Mouse (Mus musculus): ENCODE data around the gene Klk8.
A peak's percentile ranks its signal among the peaks of the same experiment; 100 is the strongest.

Klk8 gene

DNA sequence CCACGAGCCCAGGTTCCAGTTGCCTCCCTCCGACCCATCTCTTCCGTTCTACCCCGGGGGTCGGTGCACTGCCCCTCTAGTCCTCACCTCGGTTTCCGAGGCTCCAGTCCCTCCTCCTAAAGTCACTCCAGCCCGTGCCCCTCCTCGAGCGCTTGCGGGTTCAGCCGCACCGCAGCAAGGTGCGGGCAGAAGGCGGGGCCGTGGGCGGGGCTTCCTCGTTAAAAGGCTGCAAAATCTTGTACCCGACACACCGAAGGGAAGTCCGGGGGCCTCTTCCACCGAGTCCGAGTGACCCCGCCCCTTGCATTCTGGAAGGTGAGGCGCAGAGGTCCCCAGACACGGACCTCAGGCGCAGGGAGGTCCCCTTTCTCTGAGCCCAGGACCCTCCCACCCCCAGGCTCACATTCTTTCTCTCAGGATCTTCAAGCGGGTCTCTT is at the start of gene Klk8:
TSS of gene Klk8 (plus strand) at position 245 of the 437 bp plus-strand sequence.
- DNase-seq (ENCODE audit: low read depth, low spot score): no peak

DNA sequence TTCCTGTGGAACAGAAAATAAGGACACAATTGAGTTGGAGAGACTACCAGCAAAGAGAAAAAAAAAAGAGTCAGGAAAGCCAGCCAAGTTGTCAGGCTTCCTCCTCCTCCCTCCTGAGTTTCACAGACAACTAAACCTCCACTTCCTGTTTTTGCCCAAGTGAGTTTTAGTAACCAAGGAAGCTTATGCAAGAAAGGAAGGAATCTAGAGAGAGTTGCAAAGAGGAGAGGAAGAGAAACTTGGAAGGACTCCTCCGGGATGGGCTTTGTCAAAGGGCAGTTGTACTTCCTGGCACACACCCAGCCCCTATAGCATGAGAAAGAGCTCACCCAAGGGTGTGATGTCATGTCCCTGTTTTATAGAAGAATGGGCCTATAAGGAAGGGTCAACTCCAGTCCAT is 49.6 kb upstream of the Klk8 start:
- DNase-seq (ENCODE audit: low read depth, low spot score): peak; percentile 58

DNA sequence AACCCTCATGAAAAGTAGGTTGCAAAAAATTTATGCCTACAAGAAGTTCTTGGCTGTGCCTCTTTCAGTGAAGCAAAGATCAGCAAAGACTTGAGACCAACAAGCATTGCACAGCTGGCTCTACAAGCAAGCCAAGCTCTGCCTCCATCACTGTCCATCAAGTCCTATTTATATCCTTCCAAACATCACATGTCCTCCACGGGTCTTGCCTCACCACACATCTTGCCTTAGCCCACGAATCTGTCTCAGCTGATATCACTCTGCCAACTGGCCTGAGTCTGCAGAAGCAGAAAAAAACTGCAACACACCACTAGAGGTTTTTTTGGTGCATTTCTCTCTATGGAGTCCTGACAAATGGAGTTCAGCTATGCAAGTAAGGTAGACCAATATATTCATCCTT is 44.6 kb upstream of the Klk8 start:
- no peak for DNase-seq (ENCODE audit: low read depth, low spot score)

DNA sequence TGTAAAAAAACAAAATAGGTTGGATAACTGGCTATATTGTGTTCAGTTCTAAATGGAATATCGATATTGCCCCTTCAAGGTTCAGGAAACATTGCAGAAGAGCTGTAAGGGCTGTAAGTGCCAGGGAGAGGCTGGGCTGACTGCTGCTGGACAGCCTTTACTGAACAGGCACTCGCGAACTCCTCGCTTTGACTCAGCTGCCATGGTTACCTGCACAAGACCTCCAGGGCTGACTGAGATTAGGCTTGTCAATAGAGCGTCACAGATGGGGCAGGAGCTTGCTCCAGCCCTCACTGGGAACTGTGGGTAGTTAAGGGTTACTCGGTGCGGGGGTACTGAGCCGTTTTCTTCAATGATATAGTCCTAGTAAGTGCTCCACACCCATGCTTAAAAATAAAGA is 30.9 kb upstream of the Klk8 start:
- no peak for DNase-seq (ENCODE audit: low read depth, low spot score)

DNA sequence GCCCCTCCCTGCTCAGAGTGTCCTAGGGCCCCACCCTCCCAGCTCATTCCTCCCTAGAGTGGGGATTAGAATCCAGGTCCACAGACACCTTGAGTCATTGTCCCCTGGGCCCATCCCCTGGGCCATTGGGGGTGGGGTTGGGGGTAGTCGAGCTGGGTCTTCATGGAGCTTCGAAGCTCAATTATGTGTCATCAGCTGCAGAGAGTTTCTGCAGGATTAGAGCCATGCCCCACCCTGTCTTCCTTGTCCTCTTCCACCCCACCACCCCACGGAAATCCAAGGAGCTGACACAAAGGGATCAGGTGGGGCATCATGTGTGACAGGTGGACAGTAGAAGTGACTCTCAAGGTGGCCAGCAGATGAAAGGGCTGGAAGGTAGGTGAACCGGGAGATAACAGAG is 28.8 kb upstream of the Klk8 start, which contains the start of gene Klk12:
TSS of gene Klk12 (plus strand) at position 301 of the 400 bp plus-strand sequence.
- DNase-seq (ENCODE audit: low read depth, low spot score): no peak

DNA sequence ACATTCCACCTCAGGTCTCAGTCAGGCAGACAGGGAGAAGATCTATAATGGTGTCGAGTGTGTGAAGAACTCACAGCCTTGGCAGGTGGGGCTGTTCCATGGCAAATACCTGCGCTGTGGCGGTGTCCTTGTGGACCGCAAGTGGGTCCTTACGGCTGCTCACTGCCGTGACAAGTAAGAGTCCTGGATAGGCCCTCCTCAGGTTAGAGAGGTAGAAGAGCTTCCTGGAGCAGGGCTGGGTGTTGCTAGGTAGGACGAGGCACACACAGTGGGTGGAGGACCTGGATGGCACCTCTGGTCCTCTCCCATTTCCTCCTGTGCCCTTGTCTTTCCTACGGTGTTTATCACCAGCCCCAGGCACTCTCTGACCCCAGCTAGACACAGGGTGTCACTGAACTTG is 27.7 kb upstream of the Klk8 start:
- no peak for DNase-seq (ENCODE audit: low read depth, low spot score)

DNA sequence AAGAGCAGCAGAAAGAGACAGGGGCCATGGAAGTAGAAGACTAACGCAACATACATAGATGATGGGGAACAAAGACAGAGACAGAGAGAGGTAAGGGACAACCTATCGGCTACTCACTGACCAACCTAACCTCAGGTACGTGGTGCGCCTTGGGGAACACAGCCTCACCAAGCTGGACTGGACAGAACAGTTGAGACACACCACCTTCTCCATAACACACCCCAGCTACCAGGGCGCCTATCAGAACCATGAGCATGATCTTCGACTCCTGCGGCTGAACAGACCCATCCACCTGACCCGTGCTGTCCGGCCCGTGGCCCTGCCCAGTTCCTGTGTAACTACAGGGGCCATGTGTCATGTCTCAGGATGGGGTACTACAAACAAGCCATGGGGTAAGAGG is 26.7 kb upstream of the Klk8 start:
- no peak for DNase-seq (ENCODE audit: low read depth, low spot score)

DNA sequence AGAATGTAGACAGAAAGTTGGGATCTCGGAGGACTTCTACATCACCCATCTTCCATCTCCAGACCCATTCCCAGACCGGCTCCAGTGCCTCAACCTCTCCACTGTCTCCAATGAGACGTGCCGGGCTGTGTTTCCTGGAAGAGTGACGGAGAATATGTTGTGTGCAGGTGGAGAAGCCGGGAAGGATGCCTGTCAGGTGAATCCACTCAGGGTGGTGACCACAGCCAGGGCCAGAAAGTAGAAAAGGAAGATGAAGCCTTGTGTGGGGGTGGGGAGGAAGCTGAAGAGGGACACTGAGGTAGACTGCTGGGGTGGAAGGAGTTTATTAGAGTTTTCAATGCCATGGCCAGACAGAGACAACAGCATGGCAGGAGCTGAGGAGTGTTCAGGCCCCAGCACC is 25.5 kb upstream of the Klk8 start:
- no peak for DNase-seq (ENCODE audit: low read depth, low spot score)

DNA sequence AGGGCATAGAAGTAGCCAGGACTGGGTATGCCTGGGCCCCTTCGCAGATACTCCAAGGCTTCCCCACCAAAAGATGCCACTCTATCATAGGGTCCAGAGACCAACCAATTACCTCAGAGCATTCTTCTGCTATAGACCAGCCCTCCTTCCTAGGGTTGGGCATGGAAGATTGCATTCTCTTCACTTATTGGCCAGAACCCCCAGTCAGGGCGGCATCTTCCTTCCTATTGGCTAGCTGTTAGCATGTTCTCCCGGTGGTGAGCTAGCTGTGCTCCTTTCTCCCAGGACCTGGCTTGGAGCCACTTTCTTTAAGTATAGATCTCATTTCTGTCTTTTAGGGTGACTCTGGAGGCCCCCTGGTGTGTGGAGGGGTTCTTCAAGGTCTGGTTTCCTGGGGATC is 24.5 kb upstream of the Klk8 start:
- DNase-seq (ENCODE audit: low read depth, low spot score): no peak

DNA sequence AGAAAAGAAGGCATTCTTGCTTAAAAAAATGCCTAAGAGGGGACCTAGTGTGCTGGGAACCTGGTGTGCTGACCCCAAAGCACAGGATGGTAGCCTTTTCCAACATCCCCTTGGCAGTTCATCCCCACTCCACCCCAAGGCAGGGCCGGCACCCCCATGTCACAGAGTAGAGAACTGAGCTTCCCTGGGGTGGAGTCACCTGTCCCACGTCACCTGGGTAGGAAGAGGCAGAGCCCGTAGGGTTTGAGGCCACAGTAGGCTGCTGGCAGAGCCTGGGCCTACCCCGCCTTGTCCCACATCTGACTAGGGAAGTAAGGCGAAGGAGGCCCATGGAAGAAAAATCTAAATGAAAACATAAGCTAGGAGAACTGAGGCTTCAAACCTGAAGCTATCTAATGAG is 23.0 kb upstream of the Klk8 start, which contains the start of gene Klk11:
TSS of gene Klk11 (plus strand) at position 241 of the 400 bp plus-strand sequence.
- DNase-seq (ENCODE audit: low read depth, low spot score): no peak

DNA sequence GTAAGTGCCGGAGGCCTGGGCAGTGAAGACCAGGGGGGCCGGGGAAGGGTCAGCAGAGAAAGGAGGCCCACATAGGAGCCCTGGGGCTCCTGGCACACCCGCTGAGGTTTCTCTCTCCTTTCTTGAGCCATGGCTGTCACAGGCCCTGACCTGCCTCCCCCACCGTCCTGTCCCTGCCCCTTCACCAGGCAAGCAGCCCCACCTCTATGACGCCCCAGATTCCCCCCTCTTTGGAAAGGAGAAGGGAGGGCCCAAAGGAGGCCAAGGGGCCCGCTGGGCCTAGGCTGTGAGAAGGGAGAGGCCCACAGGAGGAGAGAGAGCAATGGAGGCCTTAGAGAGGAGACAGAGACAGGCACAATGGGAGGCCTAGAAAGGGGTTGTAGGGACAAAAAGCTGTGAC is 22.6 kb upstream of the Klk8 start:
- DNase-seq (ENCODE audit: low read depth, low spot score): no peak

DNA sequence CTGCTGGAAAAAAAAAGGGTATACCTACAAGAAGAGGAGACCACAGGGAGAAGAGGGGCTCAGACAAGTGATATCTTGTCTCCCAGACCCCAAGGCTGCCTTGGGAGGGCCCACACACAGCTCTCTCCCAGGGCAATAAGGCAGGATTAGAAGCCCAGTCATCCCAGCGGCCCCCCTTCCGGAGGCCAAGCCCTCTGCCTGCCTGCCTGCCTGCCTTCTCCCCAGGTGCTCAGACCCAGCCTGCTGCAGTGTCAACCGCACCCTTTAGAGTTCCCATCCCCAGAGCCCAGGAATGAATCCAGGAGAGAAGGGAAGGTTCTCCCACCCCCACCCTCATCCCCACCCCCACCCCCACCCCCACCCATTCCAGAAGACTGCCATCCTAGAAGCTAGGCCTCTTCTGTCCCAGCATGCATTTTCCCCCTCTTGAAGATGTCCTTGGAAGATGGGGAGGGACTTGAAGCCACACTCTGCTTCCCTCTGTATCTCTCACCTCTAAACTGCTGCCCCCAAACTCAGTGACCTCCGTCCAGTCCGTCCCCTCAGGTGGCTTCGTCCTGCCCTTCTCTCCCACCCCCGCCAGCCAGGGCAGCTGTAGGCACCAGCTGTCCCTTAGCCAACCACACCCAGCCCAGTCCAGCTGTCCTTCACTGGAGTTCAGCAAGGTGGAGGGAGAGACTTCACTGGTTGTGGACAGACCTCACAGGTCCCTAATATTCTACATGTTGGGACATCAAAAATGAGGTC is 21.9 kb upstream of the Klk8 start:
- no peak for DNase-seq (ENCODE audit: low read depth, low spot score)

DNA sequence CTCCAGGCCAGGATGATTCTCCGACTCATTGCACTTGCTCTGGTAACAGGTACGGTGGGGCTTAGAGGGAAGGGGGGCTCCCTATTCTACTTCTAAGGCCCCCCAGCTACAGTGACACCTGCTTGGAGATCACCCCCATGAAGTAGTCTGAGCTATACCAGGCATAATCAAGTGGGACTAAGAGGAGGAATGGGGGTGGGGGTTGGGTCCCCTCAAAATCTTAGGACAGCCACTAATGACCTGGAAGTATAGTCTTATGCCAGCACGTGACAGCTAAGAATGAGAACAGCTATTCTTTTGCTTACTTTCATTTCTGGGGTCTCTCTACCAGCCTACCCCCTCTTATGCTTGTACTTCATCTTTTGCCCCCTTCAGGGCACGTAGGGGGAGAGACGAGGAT is 20.9 kb upstream of the Klk8 start:
- DNase-seq (ENCODE audit: low read depth, low spot score): no peak

DNA sequence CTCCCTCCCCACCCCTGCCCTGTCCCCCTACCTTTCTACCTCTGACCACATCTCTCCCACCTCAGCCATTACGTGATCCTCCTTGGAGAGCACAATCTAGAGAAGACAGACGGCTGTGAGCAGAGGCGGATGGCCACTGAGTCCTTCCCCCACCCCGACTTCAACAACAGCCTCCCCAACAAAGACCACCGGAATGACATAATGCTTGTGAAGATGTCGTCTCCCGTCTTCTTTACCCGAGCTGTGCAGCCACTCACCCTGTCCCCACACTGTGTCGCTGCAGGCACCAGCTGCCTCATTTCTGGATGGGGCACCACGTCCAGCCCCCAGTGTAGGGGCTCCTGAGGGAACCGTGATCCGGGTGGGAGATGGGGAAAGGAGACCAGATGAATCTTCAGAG is 20.0 kb upstream of the Klk8 start:
- no peak for DNase-seq (ENCODE audit: low read depth, low spot score)

DNA sequence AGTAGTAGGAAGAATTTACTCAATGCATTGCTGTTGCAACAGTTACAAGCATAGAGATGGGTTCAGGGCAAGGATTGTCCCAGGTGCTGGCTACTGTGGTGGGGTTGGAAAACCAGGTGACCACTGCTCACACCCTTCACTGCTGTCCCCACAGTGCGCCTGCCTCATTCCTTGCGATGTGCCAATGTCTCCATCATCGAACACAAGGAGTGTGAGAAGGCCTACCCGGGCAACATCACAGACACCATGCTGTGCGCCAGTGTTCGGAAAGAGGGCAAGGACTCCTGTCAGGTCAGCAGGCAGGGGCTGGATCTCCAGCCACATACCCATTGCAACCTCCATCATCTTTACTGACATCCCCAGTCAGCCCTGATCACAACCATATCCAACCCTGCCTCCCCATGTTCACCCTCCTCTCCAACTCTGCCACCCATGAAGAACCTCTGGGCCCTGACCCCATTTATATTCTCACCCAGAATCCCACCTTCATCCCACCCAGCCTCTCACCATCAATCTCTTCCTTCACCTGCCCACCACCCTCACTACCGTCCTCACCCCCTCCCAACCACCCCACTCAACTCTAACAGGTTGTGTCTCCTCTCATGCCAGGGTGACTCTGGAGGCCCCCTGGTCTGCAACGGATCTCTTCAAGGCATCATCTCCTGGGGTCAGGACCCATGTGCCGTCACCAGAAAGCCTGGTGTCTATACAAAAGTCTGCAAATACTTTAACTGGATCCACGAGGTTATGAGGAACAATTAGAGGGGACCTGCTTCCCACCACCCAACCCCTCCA is 19.0 kb upstream of the Klk8 start:
- DNase-seq (ENCODE audit: low read depth, low spot score): no peak

DNA sequence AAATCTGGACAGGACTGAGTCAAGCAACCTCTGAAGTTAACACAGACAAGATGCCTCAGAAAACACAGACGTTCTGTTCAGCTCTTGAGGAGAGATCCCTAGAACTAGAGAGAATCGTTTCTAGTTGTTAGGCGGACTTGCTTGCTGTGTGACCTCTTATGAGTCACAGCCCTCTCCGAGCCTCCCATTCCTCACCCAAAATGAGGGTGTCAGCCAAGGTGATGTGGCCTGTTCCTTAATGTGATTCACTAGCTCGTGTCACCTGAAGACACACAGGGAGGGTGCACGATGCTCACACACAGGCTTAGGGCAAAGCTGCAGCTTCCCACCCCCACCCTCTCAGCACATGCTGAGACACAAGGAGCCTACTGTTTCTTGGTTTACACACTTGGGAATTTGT is 17.1 kb upstream of the Klk8 start:
- DNase-seq (ENCODE audit: low read depth, low spot score): no peak

DNA sequence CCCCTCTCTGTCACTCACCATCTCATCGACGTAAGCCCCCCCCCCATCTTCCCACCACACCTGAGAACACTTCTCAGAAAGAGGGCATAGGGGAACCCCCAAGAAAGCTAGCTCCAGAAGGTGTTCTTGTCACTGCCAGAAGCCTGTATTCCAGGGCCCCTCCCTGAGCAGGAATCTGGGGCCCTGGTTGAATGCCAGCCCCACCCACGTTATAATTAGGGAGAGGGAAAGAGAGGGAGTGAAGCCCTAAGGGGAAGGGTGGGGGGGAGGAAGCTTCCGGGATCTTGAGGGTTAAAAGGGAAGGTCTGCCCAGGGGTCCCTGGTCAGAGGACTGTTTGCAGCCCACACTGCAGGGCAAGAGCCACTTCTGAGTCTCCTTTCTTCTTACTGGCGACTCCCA is 16.6 kb upstream of the Klk8 start, which contains the start of gene Klk10:
TSS of gene Klk10 (plus strand) at position 290 of the 400 bp plus-strand sequence.
- no peak for DNase-seq (ENCODE audit: low read depth, low spot score)

DNA sequence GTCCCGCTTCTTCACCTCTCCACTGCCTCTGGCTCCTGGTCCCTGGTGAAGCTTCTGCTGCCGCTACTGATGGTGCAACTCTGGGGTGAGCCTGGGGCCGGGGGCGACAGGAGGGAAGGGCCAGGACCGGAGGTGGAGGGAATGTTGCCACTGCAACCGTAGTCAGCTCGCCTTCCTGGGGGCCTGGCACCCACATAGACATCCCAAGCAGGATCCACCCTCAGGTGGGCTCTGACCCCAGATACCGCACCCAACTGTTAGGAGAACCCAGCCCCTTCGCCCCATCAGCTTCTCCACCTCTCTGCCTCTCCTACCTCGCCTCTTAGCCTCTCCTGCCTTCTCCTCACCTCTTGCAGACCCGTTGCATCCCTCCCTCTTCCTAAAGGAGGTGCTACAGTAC is 15.8 kb upstream of the Klk8 start:
- no peak for DNase-seq (ENCODE audit: low read depth, low spot score)

DNA sequence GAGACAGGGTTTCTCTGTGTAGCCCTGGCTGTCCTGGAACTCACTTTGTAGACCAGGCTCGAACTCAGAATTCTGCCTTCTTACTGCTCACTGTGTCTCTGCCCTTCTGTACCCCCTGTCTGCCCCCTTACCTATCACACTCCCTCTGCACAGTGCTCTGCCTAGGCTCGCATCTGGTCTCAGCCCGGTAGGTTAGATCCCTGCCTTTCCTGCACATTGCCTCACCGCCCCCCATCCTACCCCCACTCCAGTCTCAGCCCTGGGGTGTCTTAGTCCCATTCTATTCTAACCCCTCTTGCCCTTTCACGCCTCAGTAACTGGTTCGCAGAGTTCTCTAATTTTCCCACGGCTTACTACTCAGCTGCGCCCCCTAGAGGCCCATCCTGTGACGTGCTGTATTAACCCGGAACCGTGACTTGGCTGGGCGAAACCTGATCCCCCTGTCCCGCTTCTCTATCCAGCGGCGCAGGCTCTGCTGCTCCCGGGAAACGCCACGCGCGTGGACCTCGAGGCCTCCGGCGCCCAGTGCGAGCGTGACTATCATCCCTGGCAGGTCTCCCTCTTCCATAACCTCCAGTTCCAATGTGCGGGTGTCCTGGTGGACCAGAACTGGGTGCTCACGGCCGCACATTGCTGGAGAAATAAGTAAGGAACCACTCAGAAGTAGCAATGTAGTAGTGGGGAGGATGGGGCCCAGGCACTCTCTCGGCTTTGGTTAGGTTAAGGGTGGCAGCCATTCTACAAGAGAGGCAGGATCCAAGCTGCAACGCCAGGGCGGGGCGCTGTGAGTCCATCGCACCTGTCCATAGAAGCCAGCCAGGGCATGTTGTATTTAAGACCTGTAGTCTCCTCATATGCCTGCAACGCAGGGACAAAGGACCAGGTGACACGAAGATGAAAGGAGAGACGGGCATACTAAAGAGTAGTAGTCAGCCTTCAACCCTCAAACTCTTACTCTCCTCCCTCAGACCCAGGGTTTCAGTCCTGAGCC is 14.8 kb upstream of the Klk8 start:
- no peak for DNase-seq (ENCODE audit: low read depth, low spot score)

DNA sequence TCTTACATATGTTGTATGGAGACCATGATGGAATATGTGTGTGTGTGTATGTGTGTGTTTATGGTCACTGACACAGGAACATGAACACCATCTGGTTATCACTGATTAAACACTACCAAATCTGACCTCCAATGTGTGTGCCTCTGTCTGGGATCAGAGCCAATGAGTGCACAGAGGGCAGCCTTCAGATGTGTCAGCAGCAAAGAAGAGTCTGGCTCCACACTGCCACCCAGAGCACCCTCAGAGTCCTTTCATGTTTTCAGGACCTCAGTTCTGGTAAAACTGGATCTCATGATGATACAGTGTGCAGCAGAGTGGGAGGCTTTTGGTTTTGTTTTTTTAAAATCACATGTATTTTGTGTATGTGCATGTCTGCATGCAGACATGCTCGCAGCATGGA is 12.1 kb upstream of the Klk8 start:
- no peak for DNase-seq (ENCODE audit: low read depth, low spot score)

DNA sequence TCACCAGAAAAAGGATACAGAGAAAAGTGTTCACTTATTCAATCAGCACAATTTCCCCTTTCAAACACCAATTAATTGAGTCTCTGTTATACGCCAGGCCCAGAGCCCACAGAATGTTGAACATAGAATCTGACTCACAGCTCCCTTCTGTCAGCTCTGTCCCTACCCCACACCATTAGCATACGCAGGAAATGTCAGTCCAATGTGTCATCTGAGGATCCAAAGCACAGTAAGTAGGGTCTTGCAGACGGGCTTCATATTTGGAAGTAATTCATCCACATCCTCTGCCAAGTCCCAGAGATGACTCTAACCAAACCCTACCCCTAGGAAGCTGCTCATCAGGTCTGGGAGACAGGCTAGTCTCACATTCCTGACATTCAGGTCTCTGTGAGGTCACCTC is 9.3 kb upstream of the Klk8 start:
- no peak for DNase-seq (ENCODE audit: low read depth, low spot score)

DNA sequence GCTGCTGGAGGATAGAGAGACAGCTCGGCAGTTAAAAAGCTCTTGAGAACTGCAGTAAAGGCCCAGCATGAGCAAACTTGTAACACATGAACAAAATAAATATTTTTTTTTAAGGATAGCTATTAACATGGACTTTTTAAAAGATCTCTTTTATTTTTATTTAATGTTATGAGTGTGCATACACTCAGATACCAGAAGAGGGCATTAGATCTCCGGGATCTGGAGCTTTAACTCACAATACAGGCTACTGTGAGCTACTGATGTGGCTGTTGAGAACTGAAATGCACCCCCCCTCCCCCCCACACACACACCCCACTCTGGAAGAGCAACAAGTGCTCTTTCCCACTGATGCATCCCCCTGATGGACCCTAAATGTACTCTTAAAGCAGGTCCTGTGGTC is 8.1 kb upstream of the Klk8 start:
- no peak for DNase-seq (ENCODE audit: low read depth, low spot score)
